Mouse (Mus musculus): ENCODE measurements around the gene Eml3. TPM values are rescaled to one million over a fixed set of nuclear protein-coding genes. Genes with fewer than 3 reads are reported as not detected.

Gene Eml3
- polyA plus RNA-seq (2015; fragmentation: Nextera tagmentation; extraction: Ambion mirVana): 13.9 and 17.1 TPM in 2 replicates

- ATAC-seq (ENCODE audit: low FRiP score): peak; percentile 64
- H3K4me2 ChIP-seq: peak within 1 kb of the TSS; percentile 72
- H3K9me3 ChIP-seq (replicated peaks): no peaks in the 10 kb centered on the region
- peak within 1 kb of the TSS; percentile 52 for H3K4me3 ChIP-seq (replicated peaks)
- H3K4me1 ChIP-seq: peaks cover 24% of the 10 kb centered on the region
- no peaks in the 10 kb centered on the region for H3K27me3 ChIP-seq (replicated peaks)
- H3K36me3 ChIP-seq: peaks cover 22% of the 10 kb centered on the region
- WGBS: under 1% methylated on average over 58 of the region's 74 CpGs
- H3K9ac ChIP-seq (replicated peaks): peak within 1 kb of the TSS; percentile 50
- H3K27ac ChIP-seq (replicated peaks): peak within 1 kb of the TSS; percentile 60; the same call in 1 of the 2 replicates
Measured at GRCm38 (mm10) chr19:8929224-8930088, at the start of gene Eml3, which contains the start of gene Rom1. Gene Eml3 (plus strand): TSS chr19:8929552. Gene Rom1 (minus strand): TSS chr19:8929356.

DNA sequence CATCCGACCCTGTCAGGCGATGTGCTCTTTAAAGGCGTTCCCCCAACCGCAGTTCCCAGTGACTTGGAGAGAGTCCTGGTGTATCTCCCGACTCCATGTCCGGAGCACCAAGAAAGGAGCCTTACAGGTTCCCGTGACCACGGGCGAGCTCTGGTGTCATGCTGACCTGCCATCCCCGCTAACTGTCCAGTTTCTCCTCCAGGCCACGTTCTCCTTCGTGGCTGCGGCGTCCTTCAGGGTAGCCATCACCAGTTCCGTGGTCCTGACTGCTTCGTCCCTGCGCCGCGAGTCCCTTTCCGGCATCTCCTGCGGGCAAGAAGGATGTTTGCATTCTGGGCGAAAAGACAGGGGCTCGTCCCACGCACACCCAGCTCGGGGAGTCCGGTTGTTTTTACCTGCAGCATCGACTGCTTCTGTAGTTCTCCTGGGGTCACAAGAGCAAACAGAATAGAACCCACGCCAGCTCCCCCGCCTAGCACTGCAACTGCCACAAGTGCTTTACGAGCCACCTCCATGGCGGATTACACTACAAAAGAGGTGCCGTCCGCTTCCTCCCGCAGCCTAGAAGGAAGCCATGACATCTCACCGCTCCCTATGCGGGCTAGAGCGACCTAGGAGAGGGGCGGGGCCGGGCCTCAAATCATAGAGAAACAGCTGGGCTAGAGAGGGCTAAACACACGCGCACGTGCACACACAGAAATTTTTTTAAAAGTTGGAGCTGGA, 48.9 kb upstream of the Eml3 start, which contains the start of gene Uqcc3:
Gene Uqcc3, minus strand, starts transcription at position 613 of the 723 bp plus-strand sequence.
- Histone ChIP-seq H3K27ac (replicated peaks) (peak within 1 kb of the TSS; percentile 88), H3K4me2 (peak within 1 kb of the TSS; percentile 93), H3K4me1 (peaks cover 14% of the 10 kb centered on the region), H3K9ac (replicated peaks) (peak within 1 kb of the TSS; percentile 83), H3K9me3 (replicated peaks) (no peaks in the 10 kb centered on the region), H3K36me3 (peaks cover 23% of the 10 kb centered on the region), H3K4me3 (replicated peaks) (peak within 1 kb of the TSS; percentile 68), H3K27me3 (replicated peaks) (no peaks in the 10 kb centered on the region)
- ATAC-seq (ENCODE audit: low FRiP score): peak; percentile 98
- WGBS: under 1% methylated on average over 42 of the region's 42 CpGs

DNA sequence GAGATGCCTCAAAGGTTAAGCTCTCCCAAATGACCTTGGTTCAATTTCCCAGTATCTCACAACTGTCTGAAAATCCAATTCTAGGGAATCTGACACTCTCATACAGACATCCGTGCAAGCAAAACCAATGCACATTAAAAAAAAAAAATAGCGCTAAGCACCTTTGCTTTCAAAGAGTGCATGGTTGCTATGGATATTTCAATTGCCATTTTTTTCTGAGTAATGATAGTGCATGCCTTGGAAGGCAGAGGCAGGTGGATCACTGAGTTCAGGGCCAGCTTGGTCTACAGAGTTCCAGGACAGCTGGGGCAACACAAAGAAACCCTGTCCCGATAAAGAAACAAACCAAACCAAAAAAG, 48.3 kb upstream of the Eml3 start:
- peak overlapping the region; percentile 88; the same call in 1 of the 2 replicates for H3K27ac ChIP-seq (replicated peaks)
- peak overlapping the region; percentile 68 for H3K4me3 ChIP-seq (replicated peaks)
- H3K9me3 ChIP-seq (replicated peaks): no peaks in the 10 kb centered on the region
- H3K4me1 ChIP-seq: peaks cover 14% of the 10 kb centered on the region
- no peaks in the 10 kb centered on the region for H3K27me3 ChIP-seq (replicated peaks)
- H3K36me3 ChIP-seq: peaks cover 18% of the 10 kb centered on the region
- peak overlapping the region; percentile 83 for H3K9ac ChIP-seq (replicated peaks)
- 0 out of 2 replicates have a peak, but pooled peaks have one; percentile 4 for ATAC-seq (ENCODE audit: low FRiP score)
- 10% methylated on average over 3 of the region's 3 CpGs for WGBS
- H3K4me2 ChIP-seq: peak overlapping the region; percentile 93

GRCm38 (mm10) chr19:8883616-8884015, 45.7 kb upstream of the Eml3 start, which contains the start of the genes Lbhd1 and Gm49403:
Gene Lbhd1 (plus strand): TSS chr19:8883732.
Gene Gm49403 (plus strand): TSS chr19:8883930.
- ATAC-seq (ENCODE audit: low FRiP score): no peak
- WGBS: 78% methylated on average over 3 of the region's 3 CpGs

GRCm38 (mm10) chr19:8886916-8887584, 42.3 kb upstream of the Eml3 start:
- Histone ChIP-seq H3K4me3 (replicated peaks) (no peak overlapping the region), H3K4me1 (peaks cover 18% of the 10 kb centered on the region), H3K4me2 (no peak overlapping the region; the same call in 1 of the 2 replicates), H3K36me3 (peaks cover 9% of the 10 kb centered on the region), H3K9me3 (replicated peaks) (no peaks in the 10 kb centered on the region), H3K9ac (replicated peaks) (no peak overlapping the region), H3K27ac (replicated peaks) (no peak overlapping the region), H3K27me3 (replicated peaks) (no peaks in the 10 kb centered on the region)
- no peak for ATAC-seq (ENCODE audit: low FRiP score)
- 58% methylated on average over 1 of the region's 1 CpGs for WGBS

More at GRCm38 (mm10) chr19:8883616-8884015, 45.7 kb upstream of the Eml3 start, which contains the start of the genes Lbhd1 and Gm49403:
- Histone ChIP-seq H3K4me3 (replicated peaks) (no peak within 1 kb of the TSS), H3K36me3 (no peaks in the 10 kb centered on the region), H3K27ac (replicated peaks) (no peak within 1 kb of the TSS), H3K4me1 (peaks cover 24% of the 10 kb centered on the region), H3K9ac (replicated peaks) (no peak within 1 kb of the TSS), H3K27me3 (replicated peaks) (no peaks in the 10 kb centered on the region), H3K9me3 (replicated peaks) (no peaks in the 10 kb centered on the region), H3K4me2 (no peak within 1 kb of the TSS)

DNA sequence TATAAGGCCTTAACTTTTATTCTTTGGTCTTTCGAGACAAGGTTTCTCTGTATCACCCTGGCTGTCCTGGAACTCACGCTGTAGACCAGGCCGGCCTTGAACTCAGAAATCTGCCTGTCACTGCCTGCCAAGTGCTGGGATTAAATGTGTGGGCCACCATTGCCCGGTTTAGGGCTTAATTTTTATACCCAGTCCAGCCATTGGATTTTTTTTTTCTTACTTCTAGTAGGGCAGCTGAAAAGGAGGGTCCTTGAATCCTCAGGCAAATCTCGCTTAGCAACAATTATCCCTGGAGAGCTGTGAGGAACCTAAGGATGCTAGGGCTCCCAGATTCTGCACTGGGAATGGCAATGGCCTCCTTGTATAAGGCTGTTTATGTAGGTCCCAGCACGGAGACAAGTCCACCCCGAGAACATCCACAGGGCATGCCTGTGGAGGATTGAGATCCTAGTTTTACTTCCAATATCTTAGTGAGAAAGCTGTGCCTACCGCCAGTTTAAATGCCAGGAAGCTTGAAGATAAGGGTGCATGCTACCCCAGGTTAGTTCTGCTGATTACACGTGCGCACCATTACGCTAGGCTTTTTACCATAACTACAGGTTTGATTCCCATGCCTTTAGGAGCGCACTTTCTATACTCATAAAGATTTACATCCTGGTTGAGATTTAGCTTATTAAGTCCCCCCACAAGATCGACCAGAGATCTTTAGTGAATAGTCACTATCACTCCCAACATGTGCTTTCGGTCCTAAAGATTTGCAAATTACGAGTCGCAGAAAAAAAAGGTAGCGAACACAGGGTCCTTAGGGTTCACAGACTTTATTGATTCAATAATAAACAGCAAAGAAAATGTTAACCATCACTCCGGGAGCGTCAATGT, 41.5 kb upstream of the Eml3 start:
- Histone ChIP-seq H3K27me3 (replicated peaks) (no peaks in the 10 kb centered on the region), H3K4me3 (replicated peaks) (peak overlapping the region; percentile 67), H3K9me3 (replicated peaks) (no peaks in the 10 kb centered on the region), H3K9ac (replicated peaks) (peak overlapping the region; percentile 66), H3K4me1 (peaks cover 18% of the 10 kb centered on the region), H3K27ac (replicated peaks) (peak overlapping the region; percentile 85), H3K36me3 (peaks cover 9% of the 10 kb centered on the region), H3K4me2 (peak overlapping the region; percentile 78)
- no peak for ATAC-seq (ENCODE audit: low FRiP score)
- WGBS: 14% methylated on average over 19 of the region's 19 CpGs

- H3K9ac ChIP-seq (replicated peaks): peak within 1 kb of the TSS; percentile 66
- ATAC-seq (ENCODE audit: low FRiP score): peak; percentile 96
- H3K27ac ChIP-seq (replicated peaks): peak within 1 kb of the TSS; percentile 85
- no peaks in the 10 kb centered on the region for H3K27me3 ChIP-seq (replicated peaks)
- under 1% methylated on average over 57 of the region's 58 CpGs for WGBS
- H3K4me1 ChIP-seq: peaks cover 25% of the 10 kb centered on the region
- H3K36me3 ChIP-seq: peaks cover 9% of the 10 kb centered on the region
- H3K4me3 ChIP-seq (replicated peaks): peak within 1 kb of the TSS; percentile 67
- peak within 1 kb of the TSS; percentile 78 for H3K4me2 ChIP-seq
- H3K9me3 ChIP-seq (replicated peaks): no peaks in the 10 kb centered on the region
Measured at GRCm38 (mm10) chr19:8888511-8889385, 40.6 kb upstream of the Eml3 start, which contains the start of the genes 1810009A15Rik and Gm49416. Gene 1810009A15Rik (plus strand): TSS chr19:8888853. Gene Gm49416 (plus strand): TSS chr19:8888926.

- H3K9ac ChIP-seq (replicated peaks): peak within 1 kb of the TSS; percentile 71
Measured at GRCm38 (mm10) chr19:8892829-8893766, 36.3 kb upstream of the Eml3 start, which contains the start of gene Ints5. Gene Ints5 (plus strand): TSS chr19:8893005.

More at GRCm38 (mm10) chr19:8892829-8893766, 36.3 kb upstream of the Eml3 start, which contains the start of gene Ints5:
- 3% methylated on average over 54 of the region's 54 CpGs for WGBS
- Histone ChIP-seq H3K27ac (replicated peaks) (peak within 1 kb of the TSS; percentile 85), H3K9me3 (replicated peaks) (no peaks in the 10 kb centered on the region), H3K4me3 (replicated peaks) (peak within 1 kb of the TSS; percentile 63), H3K27me3 (replicated peaks) (no peaks in the 10 kb centered on the region), H3K4me1 (peaks cover 40% of the 10 kb centered on the region), H3K36me3 (peaks cover 22% of the 10 kb centered on the region), H3K4me2 (peak within 1 kb of the TSS; percentile 94)
- ATAC-seq (ENCODE audit: low FRiP score): peak; percentile 51
